Mouse (Mus musculus): ENCODE measurements around the gene Gm38393.

Gene Gm38393

DNA sequence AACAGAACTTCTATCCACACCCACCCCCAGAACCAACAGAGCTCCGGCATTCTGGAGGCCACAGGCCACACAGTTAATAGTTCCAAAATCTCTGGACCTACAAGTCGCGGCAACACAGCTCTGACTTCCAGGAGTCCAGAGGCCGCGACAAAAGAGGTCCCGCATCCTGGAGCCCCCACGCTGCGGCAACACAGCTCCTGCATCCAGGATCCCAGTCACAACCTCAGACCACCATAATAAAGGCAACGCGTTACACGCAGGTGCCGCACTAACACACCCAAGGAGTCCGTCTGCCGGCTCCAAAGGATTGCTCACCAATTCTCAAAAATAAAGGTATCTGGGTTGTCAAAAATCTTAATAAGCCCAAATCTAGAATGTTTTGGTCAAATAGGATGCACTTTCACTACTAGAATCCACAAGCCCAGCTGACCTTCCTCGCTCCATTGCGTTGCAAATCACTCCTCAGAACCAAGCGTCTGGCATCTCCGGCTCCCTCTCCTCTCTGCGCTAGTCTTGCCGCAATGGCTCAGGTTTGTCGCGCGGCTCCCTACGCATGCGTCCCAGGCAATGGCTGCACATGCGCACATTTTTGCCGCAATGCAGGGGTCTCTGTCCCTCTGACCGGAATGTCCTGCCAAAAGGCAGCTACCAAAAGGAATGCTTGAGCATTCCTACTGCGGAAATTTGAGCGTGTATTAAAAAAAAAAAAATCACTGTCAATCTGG lies at the start of gene Gm38393, which contains the start of gene Snurf:
Gene Gm38393, minus strand, starts transcription at position 459 of the 725 bp plus-strand sequence.
Gene Snurf, minus strand, starts transcription at position 444 of the 725 bp plus-strand sequence.
- DNase-seq = peak; percentile 93

DNA sequence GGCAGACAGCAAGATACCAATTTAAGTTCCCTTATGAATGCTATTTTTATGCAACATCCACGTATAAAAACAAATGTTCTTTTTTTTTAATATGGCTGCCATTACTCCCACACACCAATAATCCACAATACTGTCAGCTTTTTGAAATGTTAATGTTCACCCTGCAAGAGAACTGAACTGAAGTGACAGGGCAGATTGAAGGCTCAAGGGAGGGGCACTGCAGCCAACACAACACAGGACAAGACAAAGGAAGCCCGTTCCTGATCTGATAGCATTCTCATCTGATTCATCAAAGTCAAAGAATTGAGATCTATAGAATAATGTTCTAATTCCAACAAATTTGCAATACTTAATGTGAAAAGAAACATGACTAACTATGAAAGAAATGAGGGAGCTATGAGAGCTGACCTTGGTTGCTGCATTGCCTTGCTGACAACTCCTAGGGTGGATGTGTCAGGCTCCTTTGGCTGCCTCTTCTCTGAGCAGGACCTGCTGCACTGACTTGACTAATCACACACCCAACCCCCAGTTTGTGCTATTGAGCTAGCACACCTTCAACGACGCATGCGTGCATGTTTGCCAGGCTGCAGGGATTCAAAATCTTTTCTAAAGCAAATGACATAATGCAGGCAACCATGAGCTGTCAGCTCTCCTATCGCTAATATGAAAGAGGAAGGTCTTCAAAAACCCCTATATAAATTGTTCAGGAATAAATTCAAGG lies 42.8 kb upstream of the Gm38393 start:
- peak; percentile 75 for DNase-seq

DNA sequence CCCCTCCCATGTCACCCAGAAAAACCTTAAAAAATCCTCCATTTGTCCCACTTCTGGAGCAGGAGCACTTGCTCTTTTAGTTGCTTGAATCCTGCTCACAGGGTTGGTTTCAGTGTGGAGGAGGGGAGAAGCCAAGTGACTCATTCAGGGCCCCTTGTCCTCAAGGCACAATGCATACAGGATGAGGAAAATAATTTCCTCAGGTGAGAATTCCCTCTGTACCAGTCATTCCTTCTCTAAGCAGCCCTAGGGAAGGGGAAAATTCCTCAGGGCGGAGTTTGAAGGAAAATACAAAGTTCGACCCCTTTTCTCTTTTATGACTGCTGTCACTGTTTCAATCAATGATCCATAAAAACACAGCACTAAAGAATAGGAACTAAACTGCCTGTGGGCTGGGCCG lies 8.3 kb upstream of the Gm38393 start:
- no peak for DNase-seq

DNA sequence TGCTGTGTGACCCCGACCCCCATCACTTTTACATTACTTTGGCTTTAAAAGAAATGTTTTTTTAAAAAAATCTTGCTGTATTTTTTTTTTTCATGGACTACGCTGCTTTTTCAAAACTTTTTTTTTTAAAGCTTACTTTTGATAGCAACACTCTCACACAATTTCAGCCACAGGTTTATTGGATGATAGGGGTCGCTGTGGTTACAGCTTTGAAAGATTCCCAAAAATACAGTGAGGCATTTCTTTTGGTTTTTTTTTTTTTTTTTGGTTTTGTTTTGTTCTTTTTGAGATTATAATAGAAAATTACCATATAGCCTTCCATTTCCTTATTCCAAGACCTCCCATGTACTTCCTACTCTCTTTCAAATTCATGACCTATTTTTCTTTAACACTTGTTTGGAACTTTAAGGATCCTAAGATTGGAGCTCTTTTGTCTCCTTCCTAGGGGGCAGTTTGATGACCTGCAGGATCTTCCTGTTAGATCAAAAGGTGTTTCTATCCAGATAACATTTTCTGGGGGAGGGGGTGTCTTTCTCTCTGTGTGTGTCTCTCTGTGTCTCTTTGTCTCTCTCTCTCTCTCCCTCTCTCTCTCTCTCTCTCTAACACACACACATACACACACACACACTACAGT lies 3.0 kb upstream of the Gm38393 start:
- DNase-seq = no peak

DNA sequence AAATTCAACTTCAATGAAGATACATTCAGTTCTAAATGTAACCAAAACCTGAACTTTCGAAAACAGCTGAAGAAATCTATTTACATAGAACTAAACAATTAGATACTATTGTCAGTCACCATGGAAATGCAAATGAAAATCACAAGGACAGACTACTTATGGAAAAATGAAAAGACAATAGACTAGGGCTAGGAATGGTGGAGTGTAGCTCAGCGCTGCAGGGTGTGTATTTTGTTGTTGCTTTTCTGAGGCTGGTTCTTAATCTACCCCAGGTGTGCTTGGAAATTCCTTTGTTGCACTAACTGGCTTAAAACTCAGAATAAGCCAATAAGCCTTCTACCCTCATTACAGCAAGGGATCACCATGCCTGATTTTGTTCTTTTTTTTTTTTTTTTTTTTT lies 1.4 kb upstream of the Gm38393 start:
- no peak for DNase-seq

DNA sequence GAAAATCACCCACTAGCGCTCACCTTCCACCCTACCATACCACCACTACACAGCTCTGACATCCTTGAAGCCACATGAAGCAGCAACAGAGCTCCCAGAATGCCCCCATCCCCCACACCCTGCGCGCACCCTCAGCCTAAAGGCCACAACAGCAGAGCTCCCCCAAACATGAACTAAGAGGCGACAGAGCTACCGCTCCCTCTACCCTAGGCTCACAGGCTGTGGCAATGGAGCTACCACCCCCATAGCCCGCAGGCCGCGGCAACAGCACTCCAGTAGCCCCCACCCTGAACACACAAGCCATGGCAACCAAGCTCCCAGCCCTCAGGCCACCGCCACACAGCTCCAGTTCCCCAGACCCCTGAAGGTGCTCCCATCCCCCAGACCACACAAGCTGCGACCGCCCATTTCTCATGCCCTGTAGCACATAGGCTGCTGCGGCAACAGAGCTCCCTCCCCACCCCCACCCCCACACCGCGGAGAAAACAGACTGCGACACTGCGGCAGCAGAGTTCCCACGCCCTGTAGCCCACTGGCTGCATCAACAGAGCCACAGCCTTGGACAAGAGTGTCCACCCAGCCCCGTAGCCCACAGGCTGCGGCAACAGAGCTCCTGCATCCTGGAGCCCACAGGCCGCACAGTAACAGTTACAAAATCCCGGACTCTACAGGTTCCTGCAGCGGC lies 801 bp downstream of the Gm38393 start:
- peak; percentile 66 for DNase-seq

DNA sequence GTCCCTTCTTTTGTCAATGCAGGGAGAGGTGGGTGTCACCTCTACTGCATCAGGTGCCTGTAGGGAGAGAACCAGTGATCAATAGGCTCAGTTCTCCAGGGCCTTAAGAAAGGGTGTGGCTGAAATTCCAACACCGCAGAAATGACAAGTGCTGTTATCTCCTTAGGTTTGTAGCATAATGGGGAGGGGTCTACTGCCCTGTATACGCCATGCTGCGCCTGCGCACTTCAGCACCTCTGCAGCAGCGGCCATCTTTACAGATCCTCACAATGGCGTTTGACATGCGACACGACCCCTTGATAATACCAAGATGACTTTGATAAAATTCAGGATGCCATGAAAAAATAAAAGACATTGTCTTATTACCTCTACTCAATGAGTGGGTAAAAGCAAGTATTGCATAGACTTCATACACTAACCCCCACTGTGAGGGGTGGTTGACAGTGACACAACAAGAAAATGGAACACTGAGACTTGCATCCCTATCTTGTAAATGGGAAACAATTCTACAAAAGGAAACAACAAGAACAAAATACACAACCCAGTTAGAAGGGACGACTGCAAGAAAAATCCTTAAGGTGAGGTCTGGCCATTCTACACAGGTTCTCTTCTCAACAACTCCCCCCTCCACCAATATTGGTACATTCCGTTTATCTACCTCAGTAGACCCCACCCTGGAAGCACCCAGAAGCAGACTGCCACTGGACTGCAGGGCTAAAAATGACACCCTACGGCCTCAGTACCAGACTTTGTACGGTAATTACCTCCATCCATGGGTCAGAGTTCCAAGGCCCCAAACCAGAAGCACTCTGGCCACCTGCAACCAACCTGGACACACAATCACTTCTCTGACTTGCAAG lies 1.6 kb downstream of the Gm38393 start:
- peak; percentile 53 for DNase-seq

DNA sequence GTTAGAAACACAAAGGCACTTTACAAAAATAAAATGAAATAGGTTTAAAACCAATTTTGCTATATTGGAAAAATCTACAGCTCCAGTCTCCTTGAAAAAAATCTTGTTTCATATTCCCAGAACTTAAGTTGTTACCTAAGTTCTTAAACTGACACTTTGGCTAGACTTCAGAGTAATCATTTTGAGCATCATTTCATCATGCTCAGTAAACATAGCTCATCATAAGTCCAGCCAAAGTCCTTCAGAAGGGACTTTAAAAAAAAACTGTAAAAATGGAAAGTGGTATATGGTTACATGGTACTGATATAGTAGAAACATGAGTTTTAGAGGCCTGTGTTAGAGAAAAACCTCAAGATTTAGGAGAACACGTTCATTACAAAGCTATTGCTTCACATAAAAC lies 26.2 kb downstream of the Gm38393 start:
- no peak for DNase-seq

All from cerebellum, adult 11-12 months (tissue).